Mouse (Mus musculus) forebrain, embryonic 15.5 days (tissue): ENCODE data around the gene Avpr2. TPM values are rescaled to one million over a fixed set of nuclear protein-coding genes. Genes with fewer than 3 reads are reported as not detected.
A peak's percentile ranks its signal among the peaks of the same experiment; 100 is the strongest.

Experiments used
- ATAC-seq: fragments of 200-750 bp; cut with Nextera tagmentation; replicated peaks from 2 replicates; pipeline ENCODE4 v1.8.0; 2017; ENCODE audit warnings: mild to moderate bottlenecking, moderate TSS enrichment, moderate library complexity
- H3K27ac ChIP-seq: fragments of 300-500 bp; sonication (generic); replicated peaks from 2 replicates; pipeline ENCODE4 v1.5.1; 2015; ENCODE audit warnings: mild to moderate bottlenecking, inconsistent platforms
- H3K27me3 ChIP-seq: fragments of 300-500 bp; sonication (generic); 2 replicates; pipeline ENCODE4 v1.6.1; 2015; ENCODE audit warnings: inconsistent platforms
- H3K36me3 ChIP-seq: fragments of 300-500 bp; sonication (generic); 2 replicates; pipeline ENCODE4 v1.6.1; 2015; ENCODE audit warnings: mild to moderate bottlenecking, inconsistent platforms
- H3K4me1 ChIP-seq: fragments of 300-500 bp; sonication (generic); 2 replicates; pipeline ENCODE4 v1.6.1; 2015; ENCODE audit warnings: inconsistent platforms
- H3K4me2 ChIP-seq: fragments of 300-500 bp; sonication (generic); replicated peaks from 2 replicates; pipeline ENCODE4 v1.6.1; 2015; ENCODE audit warnings: mild to moderate bottlenecking, inconsistent platforms
- H3K4me3 ChIP-seq: fragments of 300-500 bp; sonication (generic); 2 replicates; pipeline ENCODE4 v1.5.1; 2015; ENCODE audit warnings: mild to moderate bottlenecking, inconsistent platforms
- H3K9ac ChIP-seq: fragments of 300-500 bp; sonication (generic); replicated peaks from 2 replicates; pipeline ENCODE4 v1.6.1; 2015; ENCODE audit warnings: mild to moderate bottlenecking, inconsistent platforms
- H3K9me3 ChIP-seq: fragments of 300-500 bp; sonication (generic); 2 replicates; pipeline ENCODE4 v1.6.1; 2016; ENCODE audit warnings: inconsistent platforms
- WGBS: fragments of 180-500 bp; shearing (Covaris S2); methylation state at CpG from one replicate; pipeline ENCODE4 v1.1.7; 2015; ENCODE audit warnings: mixed read lengths; 5-methylcytosine and 5-hydroxymethylcytosine counted together
- polyA plus RNA-seq: library from polyadenylated mRNA; unstranded; fragments of >200 nt; fragmentation: Nextera tagmentation; extraction: Ambion mirVana; gene quantifications from 2 replicates; pipeline ENCODE4 v1.2.1, GENCODE M21; 2015

The Avpr2 gene
- polyA plus RNA-seq, 1 experiment from 2014 or later: 0.23 TPM

GRCm38 (mm10) chrX:73921285-73921822, 29.5 kb downstream of the Avpr2 start:
- Histone ChIP-seq H3K27ac (peak overlapping the region; percentile 84), H3K4me3 (peak overlapping the region; percentile 63), H3K27me3 (no peaks in the 10 kb centered on the region), H3K4me1 (peaks cover 7% of the 10 kb centered on the region), H3K4me2 (peak overlapping the region; percentile 67), H3K36me3 (no peaks in the 10 kb centered on the region), H3K9ac (peak overlapping the region; percentile 76), H3K9me3 (no peaks in the 10 kb centered on the region)
- ATAC-seq: peak; percentile 37
- 26% methylated on average over 34 of the region's 34 CpGs for WGBS

- Histone ChIP-seq H3K36me3 (no peaks in the 10 kb centered on the region), H3K27ac (peak within 1 kb of the TSS; percentile 84), H3K4me1 (peaks cover 7% of the 10 kb centered on the region), H3K9ac (peak within 1 kb of the TSS; percentile 76), H3K27me3 (no peaks in the 10 kb centered on the region), H3K4me3 (peak within 1 kb of the TSS; percentile 63), H3K9me3 (no peaks in the 10 kb centered on the region), H3K4me2 (peak within 1 kb of the TSS; percentile 67)
- ATAC-seq: peak; percentile 98
- WGBS: 18% methylated on average over 43 of the region's 43 CpGs
Measured at GRCm38 (mm10) chrX:73921823-73922549, 30.1 kb downstream of the Avpr2 start, which contains the start of the genes Arhgap4 and Naa10. Gene Arhgap4 (minus strand): TSS chrX:73921870. Gene Naa10 (minus strand): TSS chrX:73921944.

GRCm38 (mm10) chrX:73922550-73922882, 30.6 kb downstream of the Avpr2 start:
- Histone ChIP-seq H3K4me2 (peak overlapping the region; percentile 67), H3K9me3 (no peaks in the 10 kb centered on the region), H3K27ac (peak overlapping the region; percentile 84), H3K4me3 (peak overlapping the region; percentile 63), H3K9ac (peak overlapping the region; percentile 76), H3K36me3 (no peaks in the 10 kb centered on the region), H3K4me1 (peaks cover 7% of the 10 kb centered on the region), H3K27me3 (no peaks in the 10 kb centered on the region)
- ATAC-seq: peak; percentile 14; the same call in 1 of the 2 replicates
- WGBS: 78% methylated on average over 8 of the region's 8 CpGs

GRCm38 (mm10) chrX:73930402-73931062, 38.6 kb downstream of the Avpr2 start, which contains the start of gene Renbp:
Gene Renbp (minus strand): TSS chrX:73930850.
- 0 out of 2 replicates have a peak, but pooled peaks have one; percentile 60 for ATAC-seq
- Histone ChIP-seq H3K9ac (no peak within 1 kb of the TSS), H3K36me3 (no peaks in the 10 kb centered on the region), H3K4me1 (no peaks in the 10 kb centered on the region), H3K27me3 (no peaks in the 10 kb centered on the region), H3K27ac (no peak within 1 kb of the TSS), H3K4me2 (no peak within 1 kb of the TSS), H3K9me3 (no peaks in the 10 kb centered on the region), H3K4me3 (no peak within 1 kb of the TSS)
- WGBS: 48% methylated on average over 17 of the region's 17 CpGs

GRCm38 (mm10) chrX:73931871-73932270, 40.0 kb downstream of the Avpr2 start:
- WGBS: 79% methylated on average over 2 of the region's 2 CpGs
- H3K4me2 ChIP-seq: no peak overlapping the region
- no peak overlapping the region for H3K27ac ChIP-seq
- ATAC-seq: no peak
- H3K4me3 ChIP-seq: no peak overlapping the region
- H3K27me3 ChIP-seq: no peaks in the 10 kb centered on the region
- H3K4me1 ChIP-seq: no peaks in the 10 kb centered on the region
- H3K36me3 ChIP-seq: no peaks in the 10 kb centered on the region
- H3K9ac ChIP-seq: no peak overlapping the region
- H3K9me3 ChIP-seq: no peaks in the 10 kb centered on the region

GRCm38 (mm10) chrX:73941860-73942259, 50.0 kb downstream of the Avpr2 start:
- no peak overlapping the region for H3K4me3 ChIP-seq
- H3K36me3 ChIP-seq: peaks cover 38% of the 10 kb centered on the region
- ATAC-seq: no peak
- 93% methylated on average over 2 of the region's 2 CpGs for WGBS
- no peak overlapping the region for H3K9ac ChIP-seq
- H3K27ac ChIP-seq: no peak overlapping the region
- H3K27me3 ChIP-seq: no peaks in the 10 kb centered on the region
- H3K9me3 ChIP-seq: no peaks in the 10 kb centered on the region
- no peak overlapping the region for H3K4me2 ChIP-seq
- H3K4me1 ChIP-seq: no peaks in the 10 kb centered on the region

- Histone ChIP-seq H3K36me3 (peaks cover 43% of the 10 kb centered on the region), H3K9me3 (no peaks in the 10 kb centered on the region), H3K9ac (no peak overlapping the region), H3K27me3 (no peaks in the 10 kb centered on the region), H3K4me3 (no peak overlapping the region), H3K4me2 (no peak overlapping the region), H3K4me1 (no peaks in the 10 kb centered on the region), H3K27ac (no peak overlapping the region)
- no peak for ATAC-seq
- WGBS: 75% methylated on average over 2 of the region's 2 CpGs
Measured at GRCm38 (mm10) chrX:73942294-73942693, 50.4 kb downstream of the Avpr2 start.

Other genes starting within 250 kb of the Avpr2 start
- 105 and 109 TPM in 2 replicates for gene Pnck, start 232.0 kb upstream of the Avpr2 start, polyA plus RNA-seq
- gene Slc6a8, start 219.0 kb upstream of the Avpr2 start, polyA plus RNA-seq: 6.5 and 7.0 TPM in 2 replicates
- gene Bcap31, start 175.9 kb upstream of the Avpr2 start, polyA plus RNA-seq: 98.3 and 101 TPM in 2 replicates
- 11.1 and 12.0 TPM in 2 replicates for gene Abcd1, start 175.5 kb upstream of the Avpr2 start, polyA plus RNA-seq
- 0.14 and 0.15 TPM in 2 replicates for gene Plxnb3, start 135.0 kb upstream of the Avpr2 start, polyA plus RNA-seq
- gene Srpk3, start 117.7 kb upstream of the Avpr2 start, polyA plus RNA-seq: 1.5 and 1.8 TPM in 2 replicates
- gene Idh3g, start 105.2 kb upstream of the Avpr2 start, polyA plus RNA-seq: 224 and 230 TPM in 2 replicates
- gene Ssr4, start 105.1 kb upstream of the Avpr2 start, polyA plus RNA-seq: 126 and 133 TPM in 2 replicates
- 3.9 and 4.0 TPM in 2 replicates for gene Pdzd4, start 67.1 kb upstream of the Avpr2 start, polyA plus RNA-seq
- gene L1cam, start 4.0 kb downstream of the Avpr2 start, polyA plus RNA-seq: 66.5 and 78.2 TPM in 2 replicates
- gene Arhgap4, start 29.8 kb downstream of the Avpr2 start, polyA plus RNA-seq: 2.2 and 2.3 TPM in 2 replicates
- gene Naa10, start 29.8 kb downstream of the Avpr2 start, polyA plus RNA-seq: 108 and 110 TPM in 2 replicates
- 8.3 and 9.3 TPM in 2 replicates for gene Renbp, start 38.7 kb downstream of the Avpr2 start, polyA plus RNA-seq
- 59.4 and 61.6 TPM in 2 replicates for gene Hcfc1, start 74.3 kb downstream of the Avpr2 start, polyA plus RNA-seq
- gene Irak1, start 131.8 kb downstream of the Avpr2 start, polyA plus RNA-seq: 33.3 and 38.2 TPM in 2 replicates
- gene Opn1mw, start 235.4 kb downstream of the Avpr2 start, polyA plus RNA-seq: not detected in 2 replicates
- 15.9 and 16.4 TPM in 2 replicates for gene Mecp2, start 243.3 kb downstream of the Avpr2 start, polyA plus RNA-seq